Mouse (Mus musculus) C2C12 (cell line): ENCODE measurements around the gene Ric3.

ENCODE experiments used
- CTCF ChIP-seq: IDR thresholded peaks from one replicate; pipeline ENCODE4 v1.5.1; 2011; ENCODE audit not compliant: control insufficient read depth, insufficient read depth, insufficient read length
- MAX ChIP-seq: IDR thresholded peaks from one replicate; pipeline ENCODE4 v1.6.1; 2011; ENCODE audit warnings: mild to moderate bottlenecking, control low read depth
- USF1 ChIP-seq: IDR thresholded peaks from one replicate; pipeline ENCODE4 v1.6.1; 2011; ENCODE audit warnings: low read depth, mild to moderate bottlenecking, control low read depth, moderate library complexity

DNA sequence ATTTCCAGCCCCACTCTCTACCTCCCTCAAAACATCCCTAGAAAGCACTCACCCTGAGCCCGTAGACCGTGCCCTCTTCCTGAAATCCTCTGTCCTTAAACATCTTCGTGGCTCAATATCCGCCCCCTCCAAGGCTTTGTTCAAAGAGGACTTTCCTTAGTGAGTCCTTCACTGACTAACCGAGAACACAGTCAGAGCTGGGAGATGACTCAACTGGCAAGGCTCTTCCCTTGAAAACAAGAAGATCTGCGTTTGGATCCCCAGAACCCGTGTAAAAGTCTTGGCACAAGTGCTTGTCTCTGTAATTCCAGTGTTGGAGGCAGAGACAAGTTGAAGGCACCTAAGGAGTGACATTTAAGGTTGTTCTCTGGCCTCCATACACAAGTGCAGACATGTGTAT, 11.2 kb upstream of the Ric3 start:
- TF ChIP-seq CTCF (no peak), USF1 (no peak), MAX (no peak)
